In the genomic region with DNA sequence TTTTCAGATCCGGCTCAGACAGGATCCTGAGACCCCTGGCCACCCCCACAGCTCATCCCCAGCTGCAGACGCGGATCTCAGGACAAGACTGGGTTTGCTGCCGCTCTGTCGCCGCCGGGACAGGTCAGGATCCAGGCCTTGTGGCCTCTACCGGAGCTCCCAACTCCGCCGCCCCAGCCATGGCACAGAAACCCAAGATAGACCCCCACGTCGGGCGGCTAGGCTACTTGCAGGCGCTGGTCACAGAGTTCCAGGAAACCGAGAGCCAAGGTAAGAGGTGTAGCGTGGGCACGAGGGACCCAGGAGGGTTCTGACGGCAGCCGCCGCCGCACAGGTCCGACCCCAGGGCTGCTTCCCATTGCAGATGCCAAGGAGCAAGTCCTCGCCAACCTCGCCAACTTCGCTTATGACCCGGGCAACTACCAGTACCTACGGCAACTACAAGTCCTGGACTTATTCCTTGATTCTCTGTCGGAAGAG, we compare ENCODE assay signal across 9 mouse cellular contexts. TPM values are rescaled to one million over a fixed set of nuclear protein-coding genes. Genes with fewer than 3 reads are reported as not detected.
A peak's percentile ranks its signal among the peaks of the same experiment; 100 is the strongest.
DNase-seq lines count a peak whose midpoint lies in the region; ATAC-seq and TF ChIP-seq lines count a peak whose summit lies in the region.
"Had no signal": no experiment of that assay in that cellular context is flagged by ENCODE, and none has a peak within 500 bp of the region (broad histone marks: within the 10 kb centered on the region; RNA-seq: fewer than 3 reads in every experiment).

No protein-coding gene starts in this region.

- H3K9ac ChIP-seq in embryonic facial prominence, embryonic 11.5 days (replicated peaks; ENCODE audit: low read length): peak overlapping the region; percentile 74
- H3K9ac ChIP-seq in intestine, embryonic 16.5 days (ENCODE audit: low read depth, low read length): peak overlapping the region; percentile 77

- no peaks in the 10 kb centered on the region for H3K36me3 ChIP-seq in embryonic facial prominence, embryonic 11.5 days (replicated peaks; ENCODE audit: control insufficient read depth, insufficient read depth, low read depth, low read length)
- H3K36me3 ChIP-seq in intestine, embryonic 16.5 days (ENCODE audit: control insufficient read depth, insufficient read depth, low read length): no peaks in the 10 kb centered on the region
- H3K36me3 ChIP-seq in myocyte (ENCODE audit: control insufficient read depth, insufficient read depth): peaks cover 4% of the 10 kb centered on the region

- peaks cover 6% of the 10 kb centered on the region for H3K4me1 ChIP-seq in embryonic facial prominence, embryonic 11.5 days (ENCODE audit: control insufficient read depth, insufficient read depth, low read length)
- peaks cover 24% of the 10 kb centered on the region for H3K4me1 ChIP-seq in intestine, embryonic 16.5 days (ENCODE audit: control insufficient read depth, insufficient read depth, low read length)

- no peak for ATAC-seq in embryonic facial prominence, embryonic 11.5 days (replicated peaks; ENCODE audit: insufficient number of reproducible peaks, low FRiP score, low TSS enrichment, low read depth)
- peak; percentile 36 for ATAC-seq in intestine, embryonic 16.5 days

- no peaks in the 10 kb centered on the region for H3K79me2 ChIP-seq in myocyte (ENCODE audit: control insufficient read depth, insufficient read depth)

- WGBS in embryonic facial prominence, embryonic 11.5 days: 5% methylated on average over 28 of the region's 28 CpGs
- WGBS in intestine, embryonic 16.5 days: 3% methylated on average over 28 of the region's 28 CpGs

- peak overlapping the region; percentile 93 for H3K4me2 ChIP-seq in embryonic facial prominence, embryonic 11.5 days (ENCODE audit: low read depth, low read length)
- peak overlapping the region; percentile 76 for H3K4me2 ChIP-seq in intestine, embryonic 16.5 days (ENCODE audit: low read depth, low read length)
- peak overlapping the region; percentile 65 for H3K4me2 ChIP-seq in myocyte (ENCODE audit: low read depth)

- no peak for DNase-seq in layer of hippocampus, adult 2 months (ENCODE audit: low spot score in 2 of 2)
- no peak for DNase-seq in layer of hippocampus, postnatal 36 days
- DNase-seq in embryonic facial prominence, embryonic 11.5 days (ENCODE audit: low spot score): no peak
- DNase-seq in urinary bladder, postnatal 36 days (ENCODE audit: low spot score in 2 of 2): no peak
- DNase-seq in MN1 (ENCODE audit: low spot score): no peak
- DNase-seq in spleen, postnatal 14 days (ENCODE audit: low spot score in 2 of 2): no peak

- peak overlapping the region; percentile 94 for H3K4me3 ChIP-seq in layer of hippocampus, adult 2 months
- peak overlapping the region; percentile 80 for H3K4me3 ChIP-seq in embryonic facial prominence, embryonic 11.5 days (ENCODE audit: low read depth, low read length)
- H3K4me3 ChIP-seq in intestine, embryonic 16.5 days (ENCODE audit: low read length): peak overlapping the region; percentile 69
- H3K4me3 ChIP-seq in myocyte: peak overlapping the region; percentile 73

- H3K27ac ChIP-seq in layer of hippocampus, adult 2 months: peak overlapping the region; percentile 96; the same call in 1 of the 2 replicates
- H3K27ac ChIP-seq in embryonic facial prominence, embryonic 11.5 days (replicated peaks; ENCODE audit: low read depth, low read length): 0 out of 2 replicates have a peak overlapping the region, but pooled peaks have one; percentile 56
- no peak overlapping the region for H3K27ac ChIP-seq in intestine, embryonic 16.5 days (ENCODE audit: low read length)

- H3ac ChIP-seq in myocyte (ENCODE audit: control insufficient read depth, insufficient read length): peak overlapping the region; percentile 29

- H3K27me3 ChIP-seq in embryonic facial prominence, embryonic 11.5 days (ENCODE audit: control insufficient read depth, insufficient read depth, low read length): no peaks in the 10 kb centered on the region
- H3K27me3 ChIP-seq in intestine, embryonic 16.5 days (replicated peaks; ENCODE audit: control insufficient read depth, insufficient read depth, low read length): no peaks in the 10 kb centered on the region
- H3K27me3 ChIP-seq in myocyte (ENCODE audit: control insufficient read depth, insufficient read depth, insufficient read length): no peaks in the 10 kb centered on the region

- no peak for TF ChIP-seq CTCF in layer of hippocampus, adult 2 months (conservative IDR thresholded peaks at IDR 0.05)

- H3K9me3 ChIP-seq in embryonic facial prominence, embryonic 11.5 days (replicated peaks; ENCODE audit: control insufficient read depth, low read length): no peaks in the 10 kb centered on the region
- no peaks in the 10 kb centered on the region for H3K9me3 ChIP-seq in intestine, embryonic 16.5 days (ENCODE audit: control insufficient read depth, low read length)

- TF ChIP-seq POLR2A in myocyte (IDR thresholded peaks at IDR 0.05; ENCODE audit: insufficient read length, low read depth): no peak

TF ChIP-seq in myocyte, 11 proteins besides CTCF, POLR2A, EP300 and RAD21:
- TF ChIP-seq SRF (IDR thresholded peaks at IDR 0.05; ENCODE audit: control insufficient read depth, insufficient read length, low read depth) (no peak), MYOG (IDR thresholded peaks at IDR 0.05; ENCODE audit: control insufficient read depth in 1 of 3, insufficient read depth in 1 of 3, insufficient read length in 2 of 3, low read depth in 2 of 3) (no peak), USF1 (IDR thresholded peaks at IDR 0.05; ENCODE audit: low read depth) (no peak), POLR2AphosphoS2 (IDR thresholded peaks at IDR 0.05; ENCODE audit: insufficient read length, low read depth) (no peak), REST (IDR thresholded peaks at IDR 0.05; ENCODE audit: insufficient read depth, insufficient read length) (no peak), MYOD1 (IDR thresholded peaks at IDR 0.05; ENCODE audit: control insufficient read depth in 1 of 3, insufficient read length in 2 of 3, low read depth in 2 of 3) (no peak), TCF3 (IDR thresholded peaks at IDR 0.05; ENCODE audit: insufficient read length, low read depth) (no peak), E2F4 (IDR thresholded peaks at IDR 0.05; ENCODE audit: insufficient read depth) (no peak), TCF12 (IDR thresholded peaks at IDR 0.05; ENCODE audit: insufficient read depth, poor library complexity, severe bottlenecking) (no peak), CEBPB (IDR thresholded peaks at IDR 0.05; ENCODE audit: insufficient read depth, poor library complexity, severe bottlenecking) (no peak)

RNA-seq across cellular contexts. Expression of gene Armc7, which starts 0.3 kb away (rescaled TPM):
- total RNA-seq in layer of hippocampus, adult 2 months (2021): 10 to 100 TPM; 10.4 to 10.9 TPM
- 10 to 100 TPM; 10.9 to 11.2 TPM for total RNA-seq in layer of hippocampus, postnatal 36 days (2021)
- polyA plus RNA-seq in embryonic facial prominence, embryonic 11.5 days (2014; fragmentation: Nextera tagmentation; extraction: Ambion mirVana): 8.1 and 8.7 TPM in 2 replicates
- 8.0 and 9.2 TPM in 2 replicates for polyA plus RNA-seq in intestine, embryonic 16.5 days (2015; fragmentation: Nextera tagmentation; extraction: Ambion mirVana)
- 6.2 TPM for polyA plus RNA-seq in myocyte (2012; fragmentation: generic; extraction: Trizol)

RNA-seq across cellular contexts. Expression of gene Slc16a5, which starts 13.5 kb away (rescaled TPM):
- not detected for total RNA-seq in layer of hippocampus, adult 2 months (2021)
- total RNA-seq in layer of hippocampus, postnatal 36 days (2021): not detected
- 0.22 TPM in 1 of 2 replicates, not detected in the other for polyA plus RNA-seq in embryonic facial prominence, embryonic 11.5 days (2014; fragmentation: Nextera tagmentation; extraction: Ambion mirVana)
- 3.0 and 3.1 TPM in 2 replicates for polyA plus RNA-seq in intestine, embryonic 16.5 days (2015; fragmentation: Nextera tagmentation; extraction: Ambion mirVana)
- 0.10 TPM for polyA plus RNA-seq in myocyte (2012; fragmentation: generic; extraction: Trizol)
- polyA plus RNA-seq: brain, embryonic 14.5 days had no signal

RNA-seq across cellular contexts. Expression of gene Nt5c, which starts 15.9 kb away (rescaled TPM):
- total RNA-seq in layer of hippocampus, adult 2 months (2021): 10 to 100 TPM; 64.3 to 65.5 TPM
- total RNA-seq in layer of hippocampus, postnatal 36 days (2021): 10 to 100 TPM; 62.5 to 67.8 TPM
- polyA plus RNA-seq in embryonic facial prominence, embryonic 11.5 days (2014; fragmentation: Nextera tagmentation; extraction: Ambion mirVana): 67.4 and 70.7 TPM in 2 replicates
- 166 and 174 TPM in 2 replicates for polyA plus RNA-seq in intestine, embryonic 16.5 days (2015; fragmentation: Nextera tagmentation; extraction: Ambion mirVana)
- polyA plus RNA-seq in myocyte (2012; fragmentation: generic; extraction: Trizol): 64.0 TPM

RNA-seq across cellular contexts. Expression of gene Trim80, which starts 35.5 kb away (rescaled TPM):
- total RNA-seq in layer of hippocampus, adult 2 months (2021): not detected
- not detected for total RNA-seq in layer of hippocampus, postnatal 36 days (2021)
- polyA plus RNA-seq in embryonic facial prominence, embryonic 11.5 days (2014; fragmentation: Nextera tagmentation; extraction: Ambion mirVana): not detected in 2 replicates
- 1.1 and 1.4 TPM in 2 replicates for polyA plus RNA-seq in intestine, embryonic 16.5 days (2015; fragmentation: Nextera tagmentation; extraction: Ambion mirVana)
- not detected for polyA plus RNA-seq in myocyte (2012; fragmentation: generic; extraction: Trizol)

RNA-seq across cellular contexts. Expression of gene Jpt1, which starts 38.4 kb away (rescaled TPM):
- 100 to 1,000 TPM; 140 to 142 TPM for total RNA-seq in layer of hippocampus, adult 2 months (2021)
- 100 to 1,000 TPM; 138 to 161 TPM for total RNA-seq in layer of hippocampus, postnatal 36 days (2021)
- polyA plus RNA-seq in embryonic facial prominence, embryonic 11.5 days (2014; fragmentation: Nextera tagmentation; extraction: Ambion mirVana): 654 and 692 TPM in 2 replicates
- polyA plus RNA-seq in intestine, embryonic 16.5 days (2015; fragmentation: Nextera tagmentation; extraction: Ambion mirVana): 454 and 496 TPM in 2 replicates
- polyA plus RNA-seq in myocyte (2012; fragmentation: generic; extraction: Trizol): 386 TPM
